Mouse (Mus musculus): Measurements from ENCODE around the gene Gars. TPM values are rescaled to one million over a fixed set of nuclear protein-coding genes. Genes with fewer than 3 reads are reported as not detected.

The Gars gene
- polyA plus RNA-seq, 1 experiment from 2014 or later: 159 TPM

- no peak for ATAC-seq (replicated peaks; ENCODE audit: extremely low read depth, insufficient read depth, low FRiP score)
- WGBS: 52% methylated on average over 1 of the region's 1 CpGs
- H3K4me1 ChIP-seq (ENCODE audit: control insufficient read depth, insufficient read depth, low read length): no peaks in the 10 kb centered on the region
These were observed 7.5 kb downstream of the Gars start for GRCm38 (mm10) chr6:55045326-55045725.

DNA sequence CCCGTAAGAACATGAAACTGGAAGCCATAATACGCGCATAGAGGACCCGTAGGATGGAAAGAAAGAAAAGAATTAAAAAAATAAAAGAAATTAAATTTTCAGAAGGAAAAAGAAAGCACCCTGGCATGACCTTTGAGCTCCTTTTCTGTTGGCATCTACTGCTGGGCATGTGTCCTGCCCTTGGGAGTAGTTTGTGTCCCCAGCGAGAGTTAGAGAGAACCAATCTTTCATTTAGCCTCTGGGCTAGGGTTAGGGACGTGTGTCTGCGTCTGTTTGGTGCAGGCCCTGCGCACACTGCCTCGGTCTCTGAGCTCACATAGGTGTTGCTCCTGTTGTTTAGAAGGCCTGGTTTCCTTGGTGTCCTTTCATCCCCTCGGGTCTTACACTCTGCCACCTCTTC, 11.4 kb downstream of the Gars start:
- Histone ChIP-seq H3K4me1 (ENCODE audit: control insufficient read depth, insufficient read depth, low read length) (no peaks in the 10 kb centered on the region), H3K27me3 (ENCODE audit: control insufficient read depth, insufficient read depth, low read length) (no peaks in the 10 kb centered on the region), H3K27ac (ENCODE audit: low read length) (no peak overlapping the region), H3K9ac (ENCODE audit: low read length) (no peak overlapping the region), H3K9me3 (replicated peaks; ENCODE audit: control insufficient read depth, low read length) (no peaks in the 10 kb centered on the region), H3K36me3 (ENCODE audit: control insufficient read depth, insufficient read depth) (peaks cover 41% of the 10 kb centered on the region), H3K4me3 (ENCODE audit: low read length) (no peak overlapping the region), H3K4me2 (ENCODE audit: low read depth, low read length) (no peak overlapping the region)
- 96% methylated on average over 10 of the region's 10 CpGs for WGBS
- no peak for ATAC-seq (replicated peaks; ENCODE audit: extremely low read depth, insufficient read depth, low FRiP score)

More at GRCm38 (mm10) chr6:55045326-55045725, 7.5 kb downstream of the Gars start:
- H3K27me3 ChIP-seq (ENCODE audit: control insufficient read depth, insufficient read depth, low read length): no peaks in the 10 kb centered on the region
- H3K9ac ChIP-seq (ENCODE audit: low read length): no peak overlapping the region
- H3K36me3 ChIP-seq (ENCODE audit: control insufficient read depth, insufficient read depth): peaks cover 18% of the 10 kb centered on the region
- H3K4me2 ChIP-seq (ENCODE audit: low read depth, low read length): no peak overlapping the region
- no peak overlapping the region for H3K4me3 ChIP-seq (ENCODE audit: low read length)
- no peak overlapping the region for H3K27ac ChIP-seq (ENCODE audit: low read length)
- H3K9me3 ChIP-seq (replicated peaks; ENCODE audit: control insufficient read depth, low read length): no peaks in the 10 kb centered on the region

DNA sequence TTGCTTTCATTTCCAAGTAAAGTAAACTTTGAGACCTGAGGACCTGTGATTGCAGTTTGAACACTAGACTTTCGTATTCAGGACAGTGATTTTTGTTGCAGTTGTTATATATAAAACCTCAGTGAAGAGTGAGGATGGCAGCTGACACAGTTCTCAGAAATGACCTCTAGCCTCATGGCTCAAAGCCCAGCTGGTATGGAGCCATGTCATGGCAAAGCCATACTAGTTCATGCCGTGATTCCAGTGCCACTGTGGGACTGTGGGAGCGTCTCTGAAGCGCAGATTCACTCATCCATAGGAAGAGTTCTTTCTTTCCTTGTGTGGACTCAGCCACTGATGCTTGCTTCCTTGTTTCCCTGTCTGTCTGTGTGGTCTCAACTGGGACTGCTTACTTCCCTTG, 16.7 kb downstream of the Gars start:
- Histone ChIP-seq H3K27ac (ENCODE audit: low read length) (no peak overlapping the region), H3K4me1 (ENCODE audit: control insufficient read depth, insufficient read depth, low read length) (no peaks in the 10 kb centered on the region), H3K9me3 (replicated peaks; ENCODE audit: control insufficient read depth, low read length) (no peaks in the 10 kb centered on the region), H3K36me3 (ENCODE audit: control insufficient read depth, insufficient read depth) (peaks cover 65% of the 10 kb centered on the region), H3K27me3 (ENCODE audit: control insufficient read depth, insufficient read depth, low read length) (no peaks in the 10 kb centered on the region), H3K4me3 (ENCODE audit: low read length) (no peak overlapping the region), H3K4me2 (ENCODE audit: low read depth, low read length) (no peak overlapping the region), H3K9ac (ENCODE audit: low read length) (no peak overlapping the region)
- no peak for ATAC-seq (replicated peaks; ENCODE audit: extremely low read depth, insufficient read depth, low FRiP score)
- WGBS: 92% methylated on average over 4 of the region's 4 CpGs

- Histone ChIP-seq H3K9ac (ENCODE audit: low read length) (no peak overlapping the region), H3K9me3 (replicated peaks; ENCODE audit: control insufficient read depth, low read length) (no peaks in the 10 kb centered on the region), H3K27ac (ENCODE audit: low read length) (no peak overlapping the region), H3K4me1 (ENCODE audit: control insufficient read depth, insufficient read depth, low read length) (no peaks in the 10 kb centered on the region), H3K4me2 (ENCODE audit: low read depth, low read length) (no peak overlapping the region), H3K27me3 (ENCODE audit: control insufficient read depth, insufficient read depth, low read length) (no peaks in the 10 kb centered on the region), H3K36me3 (ENCODE audit: control insufficient read depth, insufficient read depth) (peaks cover 60% of the 10 kb centered on the region), H3K4me3 (ENCODE audit: low read length) (no peak overlapping the region)
- ATAC-seq (replicated peaks; ENCODE audit: extremely low read depth, insufficient read depth, low FRiP score): no peak
- WGBS: 86% methylated on average over 3 of the region's 3 CpGs
These were observed 19.6 kb downstream of the Gars start for GRCm38 (mm10) chr6:55057427-55057826.

DNA sequence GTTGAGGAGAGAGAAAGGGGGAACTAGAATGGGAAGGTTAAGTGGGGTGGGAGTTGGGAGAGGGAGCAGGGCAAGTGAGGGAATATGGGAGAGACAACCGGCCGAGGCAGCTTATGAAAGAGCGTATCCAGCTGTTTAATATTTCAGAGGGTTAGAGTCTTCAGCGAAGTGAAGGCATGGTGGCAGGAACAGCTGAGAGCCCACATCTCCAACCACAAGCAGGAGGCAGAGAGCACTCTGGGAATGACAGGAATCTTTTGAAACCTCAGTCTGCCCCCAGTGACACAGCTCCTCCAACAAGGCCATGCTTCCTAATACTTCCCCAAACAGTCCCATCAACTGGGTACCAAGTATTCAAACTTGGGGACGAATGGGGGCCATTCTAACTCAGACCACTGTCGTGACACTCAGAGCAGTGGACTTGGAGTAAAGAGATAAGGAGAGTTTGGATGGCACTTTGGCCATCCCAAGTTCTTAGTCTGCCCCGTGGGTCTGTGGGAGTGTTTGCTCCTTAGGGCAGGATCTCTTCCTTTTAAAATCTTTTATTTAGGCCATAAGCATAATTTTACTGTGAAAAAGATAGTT, 22.5 kb downstream of the Gars start:
- 87% methylated on average over 7 of the region's 7 CpGs for WGBS
- no peaks in the 10 kb centered on the region for H3K27me3 ChIP-seq (ENCODE audit: control insufficient read depth, insufficient read depth, low read length)

GRCm38 (mm10) chr6:55061328-55061727, 23.5 kb downstream of the Gars start:
- Histone ChIP-seq H3K4me1 (ENCODE audit: control insufficient read depth, insufficient read depth, low read length) (no peaks in the 10 kb centered on the region), H3K9ac (ENCODE audit: low read length) (no peak overlapping the region), H3K36me3 (ENCODE audit: control insufficient read depth, insufficient read depth) (peaks cover 54% of the 10 kb centered on the region), H3K27me3 (ENCODE audit: control insufficient read depth, insufficient read depth, low read length) (no peaks in the 10 kb centered on the region), H3K4me2 (ENCODE audit: low read depth, low read length) (no peak overlapping the region), H3K27ac (ENCODE audit: low read length) (no peak overlapping the region), H3K4me3 (ENCODE audit: low read length) (no peak overlapping the region), H3K9me3 (replicated peaks; ENCODE audit: control insufficient read depth, low read length) (no peaks in the 10 kb centered on the region)
- ATAC-seq (replicated peaks; ENCODE audit: extremely low read depth, insufficient read depth, low FRiP score): no peak
- WGBS: 87% methylated on average over 11 of the region's 11 CpGs

More for the DNA sequence above, 22.5 kb downstream of the Gars start:
- ATAC-seq (replicated peaks; ENCODE audit: extremely low read depth, insufficient read depth, low FRiP score): no peak
- Histone ChIP-seq H3K36me3 (ENCODE audit: control insufficient read depth, insufficient read depth) (peaks cover 53% of the 10 kb centered on the region), H3K4me2 (ENCODE audit: low read depth, low read length) (no peak overlapping the region), H3K9me3 (replicated peaks; ENCODE audit: control insufficient read depth, low read length) (no peaks in the 10 kb centered on the region), H3K27ac (ENCODE audit: low read length) (no peak overlapping the region), H3K4me3 (ENCODE audit: low read length) (no peak overlapping the region), H3K9ac (ENCODE audit: low read length) (no peak overlapping the region), H3K4me1 (ENCODE audit: control insufficient read depth, insufficient read depth, low read length) (no peaks in the 10 kb centered on the region)

- Histone ChIP-seq H3K36me3 (ENCODE audit: control insufficient read depth, insufficient read depth) (peaks cover 56% of the 10 kb centered on the region), H3K4me1 (ENCODE audit: control insufficient read depth, insufficient read depth, low read length) (no peaks in the 10 kb centered on the region)
These were observed 24.4 kb downstream of the Gars start for GRCm38 (mm10) chr6:55062200-55062599.

DNA sequence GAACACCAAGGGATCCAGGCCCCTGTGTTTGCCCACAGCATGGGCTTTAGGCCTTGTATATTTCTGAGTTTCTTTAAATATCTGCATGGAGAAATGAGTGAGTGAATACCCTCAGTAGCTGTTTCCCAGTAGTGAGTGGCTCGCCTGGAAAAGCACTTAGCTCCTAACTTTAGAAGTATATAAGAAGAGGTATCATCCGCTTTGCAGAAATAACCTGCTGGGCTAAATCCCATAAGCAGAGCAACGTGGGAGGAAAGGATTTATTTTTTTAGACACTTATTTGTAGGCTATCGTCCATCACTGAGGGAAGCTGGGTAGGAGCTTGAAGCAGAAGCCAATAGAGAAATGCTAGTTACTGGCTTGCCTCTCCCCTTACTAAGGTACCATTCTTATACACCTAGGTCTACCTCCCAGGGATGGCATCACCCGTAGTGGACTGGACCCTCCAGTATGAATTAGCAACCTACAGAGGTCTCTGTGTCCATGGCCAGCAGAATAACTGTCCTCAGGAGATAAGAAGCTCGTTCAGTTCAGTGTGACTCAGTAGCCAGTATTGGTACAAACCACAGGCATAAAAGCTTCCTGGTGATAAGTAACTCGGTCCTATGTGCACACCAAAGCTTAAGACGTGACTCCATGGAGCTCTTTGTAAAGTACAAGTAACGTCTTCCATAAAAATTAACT, 26.1 kb downstream of the Gars start:
- Histone ChIP-seq H3K27me3 (ENCODE audit: control insufficient read depth, insufficient read depth, low read length) (no peaks in the 10 kb centered on the region), H3K9me3 (replicated peaks; ENCODE audit: control insufficient read depth, low read length) (no peaks in the 10 kb centered on the region), H3K4me3 (ENCODE audit: low read length) (no peak overlapping the region), H3K4me1 (ENCODE audit: control insufficient read depth, insufficient read depth, low read length) (no peaks in the 10 kb centered on the region), H3K36me3 (ENCODE audit: control insufficient read depth, insufficient read depth) (peaks cover 61% of the 10 kb centered on the region), H3K27ac (ENCODE audit: low read length) (no peak overlapping the region), H3K4me2 (ENCODE audit: low read depth, low read length) (no peak overlapping the region), H3K9ac (ENCODE audit: low read length) (no peak overlapping the region)
- 85% methylated on average over 9 of the region's 9 CpGs for WGBS
- no peak for ATAC-seq (replicated peaks; ENCODE audit: extremely low read depth, insufficient read depth, low FRiP score)

More at GRCm38 (mm10) chr6:55062200-55062599, 24.4 kb downstream of the Gars start:
- WGBS: 88% methylated on average over 5 of the region's 5 CpGs
- no peaks in the 10 kb centered on the region for H3K9me3 ChIP-seq (replicated peaks; ENCODE audit: control insufficient read depth, low read length)
- H3K4me2 ChIP-seq (ENCODE audit: low read depth, low read length): no peak overlapping the region
- no peak overlapping the region for H3K4me3 ChIP-seq (ENCODE audit: low read length)
- H3K27me3 ChIP-seq (ENCODE audit: control insufficient read depth, insufficient read depth, low read length): no peaks in the 10 kb centered on the region
- H3K27ac ChIP-seq (ENCODE audit: low read length): no peak overlapping the region
- H3K9ac ChIP-seq (ENCODE audit: low read length): no peak overlapping the region
- no peak for ATAC-seq (replicated peaks; ENCODE audit: extremely low read depth, insufficient read depth, low FRiP score)

DNA sequence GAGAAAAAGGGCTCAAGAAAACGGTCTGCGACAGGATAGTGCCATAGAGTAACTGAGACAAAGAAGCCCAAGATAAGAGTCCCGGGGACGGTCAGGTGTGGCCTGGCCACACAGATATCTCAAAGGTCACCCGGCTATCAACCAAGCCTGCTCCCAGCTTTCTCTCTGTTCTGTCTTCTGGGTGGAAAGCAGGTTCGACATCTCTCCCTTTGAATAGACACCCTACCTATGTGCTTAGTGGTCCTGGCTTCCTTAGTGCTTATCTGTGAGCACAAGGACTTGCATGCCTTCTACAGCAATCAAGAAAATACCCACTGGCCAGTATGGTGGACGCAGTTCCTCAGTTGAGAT, 26.6 kb downstream of the Gars start:
- no peak overlapping the region for H3K4me2 ChIP-seq (ENCODE audit: low read depth, low read length)
- peaks cover 61% of the 10 kb centered on the region for H3K36me3 ChIP-seq (ENCODE audit: control insufficient read depth, insufficient read depth)
- H3K9ac ChIP-seq (ENCODE audit: low read length): no peak overlapping the region
- no peaks in the 10 kb centered on the region for H3K9me3 ChIP-seq (replicated peaks; ENCODE audit: control insufficient read depth, low read length)
- ATAC-seq (replicated peaks; ENCODE audit: extremely low read depth, insufficient read depth, low FRiP score): no peak
- H3K27ac ChIP-seq (ENCODE audit: low read length): no peak overlapping the region
- H3K4me3 ChIP-seq (ENCODE audit: low read length): no peak overlapping the region
- H3K27me3 ChIP-seq (ENCODE audit: control insufficient read depth, insufficient read depth, low read length): no peaks in the 10 kb centered on the region
- no peaks in the 10 kb centered on the region for H3K4me1 ChIP-seq (ENCODE audit: control insufficient read depth, insufficient read depth, low read length)
- WGBS: 81% methylated on average over 7 of the region's 7 CpGs
